Mouse (Mus musculus): Measurements from ENCODE around the gene Zdhhc22. TPM values are rescaled to one million over a fixed set of nuclear protein-coding genes. Genes with fewer than 3 reads are reported as not detected.

The Zdhhc22 gene
- polyA plus RNA-seq, 1 experiment, result not detected

GRCm38 (mm10) chr12:86948627-86949026, 41.6 kb downstream of the Zdhhc22 start:
- H3K27me3 ChIP-seq (ENCODE audit: control insufficient read depth, insufficient read depth, low read length), result no peaks in the 10 kb centered on the region
- H3K4me3 ChIP-seq (ENCODE audit: extremely low read depth, insufficient read depth, insufficient read length), result no peak overlapping the region
- WGBS, result 41% methylated on average over 6 of the region's 6 CpGs
- H3K36me3 ChIP-seq (ENCODE audit: control insufficient read depth, insufficient read depth, low read length), result peaks cover 4% of the 10 kb centered on the region; the same call in 1 of the 2 replicates
- no peak for DNase-seq (ENCODE audit: low read depth in 1 of 2, low spot score in 2 of 2)
- H3K27ac ChIP-seq (ENCODE audit: insufficient read depth, low read length), result peak overlapping the region; percentile 29; the same call in 1 of the 2 replicates
- TF ChIP-seq POLR2A (IDR thresholded peaks at IDR 0.05; ENCODE audit: low read depth, low read length), result no peak
- TF ChIP-seq CTCF (IDR thresholded peaks at IDR 0.05; ENCODE audit: extremely low read depth, insufficient read depth, insufficient read length, insufficient replicate concordance), result no peak
- H3K4me1 ChIP-seq (ENCODE audit: control insufficient read depth, insufficient read depth, insufficient read length), result peaks cover 4% of the 10 kb centered on the region; the same call in 1 of the 2 replicates

GRCm38 (mm10) chr12:86947681-86948401, 42.4 kb downstream of the Zdhhc22 start:
- H3K4me1 ChIP-seq (ENCODE audit: control insufficient read depth, insufficient read depth, insufficient read length), result peaks cover 4% of the 10 kb centered on the region; the same call in 1 of the 2 replicates
- DNase-seq (ENCODE audit: low read depth in 1 of 2, low spot score in 2 of 2), result no peak
- peak overlapping the region; percentile 72 for H3K4me3 ChIP-seq (ENCODE audit: extremely low read depth, insufficient read depth, insufficient read length)
- no peak for TF ChIP-seq CTCF (IDR thresholded peaks at IDR 0.05; ENCODE audit: extremely low read depth, insufficient read depth, insufficient read length, insufficient replicate concordance)
- TF ChIP-seq POLR2A (IDR thresholded peaks at IDR 0.05; ENCODE audit: low read depth, low read length), result no peak
- no peaks in the 10 kb centered on the region for H3K27me3 ChIP-seq (ENCODE audit: control insufficient read depth, insufficient read depth, low read length)
- peak overlapping the region; percentile 94 for H3K27ac ChIP-seq (ENCODE audit: insufficient read depth, low read length)
- WGBS, result 8% methylated on average over 26 of the region's 26 CpGs
- peaks cover 3% of the 10 kb centered on the region; the same call in 1 of the 2 replicates for H3K36me3 ChIP-seq (ENCODE audit: control insufficient read depth, insufficient read depth, low read length)

- H3K27me3 ChIP-seq (ENCODE audit: control insufficient read depth, insufficient read depth, low read length), result no peaks in the 10 kb centered on the region
- H3K36me3 ChIP-seq (ENCODE audit: control insufficient read depth, insufficient read depth, low read length), result no peaks in the 10 kb centered on the region
- TF ChIP-seq CTCF (IDR thresholded peaks at IDR 0.05; ENCODE audit: extremely low read depth, insufficient read depth, insufficient read length, insufficient replicate concordance), result no peak
- peak; percentile 66 for TF ChIP-seq POLR2A (IDR thresholded peaks at IDR 0.05; ENCODE audit: low read depth, low read length)
- under 1% methylated on average over 64 of the region's 64 CpGs for WGBS
- peaks cover 4% of the 10 kb centered on the region; the same call in 1 of the 2 replicates for H3K4me1 ChIP-seq (ENCODE audit: control insufficient read depth, insufficient read depth, insufficient read length)
- peak within 1 kb of the TSS; percentile 72 for H3K4me3 ChIP-seq (ENCODE audit: extremely low read depth, insufficient read depth, insufficient read length)
- DNase-seq (ENCODE audit: low read depth in 1 of 2, low spot score in 2 of 2), result peak; percentile 95 to 98
- H3K27ac ChIP-seq (ENCODE audit: insufficient read depth, low read length), result peak within 1 kb of the TSS; percentile 94
Observed at GRCm38 (mm10) chr12:86946862-86947574, 43.2 kb downstream of the Zdhhc22 start, which contains the start of gene Cipc. Cipc (plus strand) TSS chr12:86947043.

DNA sequence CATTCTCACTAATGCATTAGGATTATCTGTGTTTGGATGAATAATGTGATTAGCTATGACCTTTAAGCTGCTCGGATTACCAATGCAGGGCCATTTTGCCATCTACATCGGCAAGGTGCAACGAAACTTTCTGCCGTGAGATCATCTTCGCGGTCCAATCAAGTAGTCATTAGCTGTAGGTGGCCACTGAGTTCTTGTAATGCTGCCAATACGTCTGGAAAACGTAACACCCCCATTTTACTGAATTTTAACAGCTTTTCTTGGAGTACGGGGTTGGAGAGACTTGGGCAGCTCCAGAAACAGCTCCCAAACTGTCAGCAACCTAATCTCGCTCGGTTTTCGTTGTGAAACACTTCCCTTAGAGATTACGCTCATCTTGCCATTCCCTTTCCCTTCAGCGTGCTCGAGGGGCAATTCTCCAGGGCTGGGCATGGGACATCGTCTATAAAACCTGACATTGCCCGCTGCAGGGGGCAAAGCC, 43.9 kb downstream of the Zdhhc22 start:
- TF ChIP-seq POLR2A (IDR thresholded peaks at IDR 0.05; ENCODE audit: low read depth, low read length) (no peak), CTCF (IDR thresholded peaks at IDR 0.05; ENCODE audit: extremely low read depth, insufficient read depth, insufficient read length, insufficient replicate concordance) (no peak)
- WGBS, result under 1% methylated on average over 17 of the region's 17 CpGs

GRCm38 (mm10) chr12:86945126-86945525, 45.1 kb downstream of the Zdhhc22 start:
- TF ChIP-seq POLR2A (IDR thresholded peaks at IDR 0.05; ENCODE audit: low read depth, low read length), result no peak
- TF ChIP-seq CTCF (IDR thresholded peaks at IDR 0.05; ENCODE audit: extremely low read depth, insufficient read depth, insufficient read length, insufficient replicate concordance), result peak; percentile 39; the same call in 1 of the 2 replicates
- Histone ChIP-seq H3K4me1 (ENCODE audit: control insufficient read depth, insufficient read depth, insufficient read length) (no peaks in the 10 kb centered on the region), H3K4me3 (ENCODE audit: extremely low read depth, insufficient read depth, insufficient read length) (no peak overlapping the region), H3K27ac (ENCODE audit: insufficient read depth, low read length) (no peak overlapping the region), H3K27me3 (ENCODE audit: control insufficient read depth, insufficient read depth, low read length) (no peaks in the 10 kb centered on the region), H3K36me3 (ENCODE audit: control insufficient read depth, insufficient read depth, low read length) (no peaks in the 10 kb centered on the region)
- 6% methylated on average over 4 of the region's 4 CpGs for WGBS
- peak; percentile 66 to 74 for DNase-seq (ENCODE audit: low read depth in 1 of 2, low spot score in 2 of 2)

More for the DNA sequence above, 43.9 kb downstream of the Zdhhc22 start:
- H3K27me3 ChIP-seq (ENCODE audit: control insufficient read depth, insufficient read depth, low read length), result no peaks in the 10 kb centered on the region
- no peaks in the 10 kb centered on the region for H3K36me3 ChIP-seq (ENCODE audit: control insufficient read depth, insufficient read depth, low read length)
- no peak for DNase-seq (ENCODE audit: low read depth in 1 of 2, low spot score in 2 of 2)
- peak overlapping the region; percentile 72 for H3K4me3 ChIP-seq (ENCODE audit: extremely low read depth, insufficient read depth, insufficient read length)
- H3K4me1 ChIP-seq (ENCODE audit: control insufficient read depth, insufficient read depth, insufficient read length), result peaks cover 4% of the 10 kb centered on the region; the same call in 1 of the 2 replicates
- H3K27ac ChIP-seq (ENCODE audit: insufficient read depth, low read length), result peak overlapping the region; percentile 94

DNA sequence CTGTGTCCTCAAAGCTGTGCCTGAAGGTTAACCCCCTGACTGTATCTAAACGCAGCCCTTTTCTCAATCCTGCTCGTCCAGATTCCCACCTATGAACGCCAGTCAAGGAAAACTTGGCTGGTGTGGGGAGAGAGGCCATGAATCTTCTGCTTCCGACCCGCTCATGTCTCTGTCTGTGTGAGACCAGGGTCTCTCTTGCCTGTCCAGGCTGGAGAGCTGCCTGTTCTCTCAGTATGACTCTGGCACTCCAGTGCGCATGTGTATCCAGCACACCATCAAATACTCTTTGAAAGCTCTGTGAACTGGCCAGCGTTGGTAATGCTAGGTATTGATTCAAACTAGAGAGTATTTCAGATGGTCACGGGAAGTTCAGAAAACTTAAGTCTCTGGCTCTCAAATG, 46.8 kb downstream of the Zdhhc22 start:
- H3K27me3 ChIP-seq (ENCODE audit: control insufficient read depth, insufficient read depth, low read length), result no peaks in the 10 kb centered on the region
- no peak overlapping the region for H3K4me3 ChIP-seq (ENCODE audit: extremely low read depth, insufficient read depth, insufficient read length)
- no peak overlapping the region for H3K27ac ChIP-seq (ENCODE audit: insufficient read depth, low read length)
- DNase-seq (ENCODE audit: low read depth in 1 of 2, low spot score in 2 of 2), result no peak
- no peak for TF ChIP-seq CTCF (IDR thresholded peaks at IDR 0.05; ENCODE audit: extremely low read depth, insufficient read depth, insufficient read length, insufficient replicate concordance)
- TF ChIP-seq POLR2A (IDR thresholded peaks at IDR 0.05; ENCODE audit: low read depth, low read length), result no peak
- WGBS, result 92% methylated on average over 8 of the region's 8 CpGs
- H3K36me3 ChIP-seq (ENCODE audit: control insufficient read depth, insufficient read depth, low read length), result no peaks in the 10 kb centered on the region
- H3K4me1 ChIP-seq (ENCODE audit: control insufficient read depth, insufficient read depth, insufficient read length), result no peaks in the 10 kb centered on the region

All from spleen, adult 2 months (tissue).